Mouse (Mus musculus): ENCODE measurements around the gene A830018L16Rik. TPM values are rescaled to one million over a fixed set of nuclear protein-coding genes. Genes with fewer than 3 reads are reported as not detected.
"Not testable (repeated sequence)": the region's sequence is repeated elsewhere in the genome, so short reads cannot be mapped to it uniquely, and the experiment has no call there.

Gene A830018L16Rik
- polyA plus RNA-seq, 1 experiment, result 32.6 TPM

DNA sequence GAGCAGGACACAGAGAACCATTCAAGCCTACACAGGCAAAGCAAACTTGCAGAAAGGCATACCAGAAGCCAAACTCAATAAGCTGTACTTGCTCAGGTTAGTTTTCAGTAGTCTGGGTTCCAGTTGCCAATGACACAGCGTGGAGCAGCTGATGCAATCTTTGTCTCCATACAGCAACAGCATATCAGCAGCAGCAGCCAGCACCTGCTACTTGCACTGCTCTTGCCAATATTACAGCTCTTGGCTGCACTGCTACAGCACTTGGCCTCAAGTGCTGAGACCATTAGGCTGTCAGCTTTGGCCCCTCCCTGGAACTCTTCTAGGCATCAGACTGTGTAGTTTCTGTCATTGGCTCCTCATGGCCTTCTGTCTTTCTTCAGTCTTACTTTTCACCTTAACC lies 44.4 kb downstream of the A830018L16Rik start:
- Histone ChIP-seq H3K4me1 (ENCODE audit: control insufficient read depth, insufficient read depth, low read length) (no peaks in the 10 kb centered on the region), H3K4me3 (ENCODE audit: insufficient read depth, low read length) (no peak overlapping the region), H3K27ac (ENCODE audit: insufficient read depth, low read length) (no peak overlapping the region)
- TF ChIP-seq CTCF (IDR thresholded peaks at IDR 0.05; ENCODE audit: extremely low read depth, insufficient read depth, low read length), result no peak
- no peak for TF ChIP-seq POLR2A (IDR thresholded peaks at IDR 0.05; ENCODE audit: extremely low read depth, insufficient read depth, low read length)

DNA sequence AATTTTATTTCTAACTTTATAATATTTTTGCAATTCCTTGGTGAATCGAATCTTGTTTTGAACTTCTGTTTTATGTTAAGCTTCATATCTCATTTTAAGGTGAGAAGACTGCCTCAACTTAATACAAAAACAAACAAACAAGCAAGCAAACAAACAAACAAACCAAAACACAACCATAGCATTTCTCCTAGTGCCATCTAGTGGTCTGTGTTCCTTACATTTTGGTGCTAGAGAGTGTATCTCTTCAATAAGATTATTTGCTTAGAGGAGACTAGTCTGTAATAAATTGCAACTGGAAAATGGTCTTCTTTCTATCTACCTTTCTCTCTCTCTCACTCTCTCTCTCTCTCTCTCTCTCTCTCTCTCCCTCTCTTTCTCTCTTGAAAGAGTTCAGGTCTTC lies 52.4 kb downstream of the A830018L16Rik start:
- no peaks in the 10 kb centered on the region for H3K4me1 ChIP-seq (ENCODE audit: control insufficient read depth, insufficient read depth, low read length)
- H3K27ac ChIP-seq (ENCODE audit: insufficient read depth, low read length), result no peak overlapping the region
- H3K4me3 ChIP-seq (ENCODE audit: insufficient read depth, low read length), result no peak overlapping the region
- TF ChIP-seq CTCF (IDR thresholded peaks at IDR 0.05; ENCODE audit: extremely low read depth, insufficient read depth, low read length) (no peak), POLR2A (IDR thresholded peaks at IDR 0.05; ENCODE audit: extremely low read depth, insufficient read depth, low read length) (no peak)

DNA sequence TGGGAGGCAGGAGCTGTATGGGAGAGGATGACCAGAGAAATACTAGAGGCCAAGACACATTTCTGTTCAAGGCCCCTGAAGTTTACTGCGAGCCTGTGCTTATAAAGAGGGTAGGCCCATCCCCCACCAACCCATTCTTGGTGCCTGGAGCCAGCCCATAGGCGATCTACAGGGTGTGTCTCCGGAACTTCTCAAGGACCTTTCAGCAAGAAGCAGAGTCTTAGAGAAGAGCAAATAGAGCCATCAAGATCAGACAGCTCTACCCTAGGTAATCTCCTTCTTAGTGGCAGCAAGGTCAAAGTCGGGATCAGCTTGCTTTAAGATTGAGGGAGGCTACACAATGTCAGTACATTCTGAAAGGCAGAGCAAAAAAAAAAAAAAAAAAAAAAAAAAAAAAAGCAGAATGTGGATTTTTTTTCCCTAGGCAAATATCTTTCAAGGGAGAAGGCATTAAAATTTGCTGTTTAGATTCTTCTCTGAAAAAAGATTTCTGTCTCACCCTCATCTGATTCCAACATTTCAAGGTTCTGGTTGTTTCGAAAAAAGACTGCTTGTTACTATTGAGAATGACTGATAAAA lies 53.2 kb downstream of the A830018L16Rik start:
- TF ChIP-seq POLR2A (IDR thresholded peaks at IDR 0.05; ENCODE audit: extremely low read depth, insufficient read depth, low read length) (no peak), CTCF (IDR thresholded peaks at IDR 0.05; ENCODE audit: extremely low read depth, insufficient read depth, low read length) (no peak)
- no peak overlapping the region for H3K27ac ChIP-seq (ENCODE audit: insufficient read depth, low read length)
- H3K4me3 ChIP-seq (ENCODE audit: insufficient read depth, low read length), result no peak overlapping the region
- H3K4me1 ChIP-seq (ENCODE audit: control insufficient read depth, insufficient read depth, low read length), result no peaks in the 10 kb centered on the region

DNA sequence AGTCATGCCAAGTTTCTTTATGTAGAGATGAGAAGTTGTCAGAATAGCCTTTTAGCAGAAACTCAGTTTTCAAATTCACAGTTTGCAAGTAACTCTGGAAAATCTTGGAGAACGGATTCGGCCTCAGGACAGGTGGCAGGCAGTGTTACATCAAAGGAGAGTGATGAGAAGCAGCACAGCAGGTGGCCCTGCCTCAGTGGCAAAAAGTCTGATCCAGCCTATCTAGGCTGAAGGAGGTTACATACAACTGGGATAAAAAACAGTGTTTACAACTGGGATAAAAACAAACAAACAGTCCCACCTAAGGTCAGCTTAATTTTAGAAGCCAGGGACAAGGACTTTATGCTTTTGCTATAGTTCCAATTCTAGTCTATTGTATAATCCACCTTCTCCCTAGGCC lies 79.0 kb downstream of the A830018L16Rik start:
- TF ChIP-seq CTCF (IDR thresholded peaks at IDR 0.05; ENCODE audit: extremely low read depth, insufficient read depth, low read length) (no peak), POLR2A (IDR thresholded peaks at IDR 0.05; ENCODE audit: extremely low read depth, insufficient read depth, low read length) (no peak)
- H3K4me3 ChIP-seq (ENCODE audit: insufficient read depth, low read length), result no peak overlapping the region
- H3K27ac ChIP-seq (ENCODE audit: insufficient read depth, low read length), result no peak overlapping the region
- H3K4me1 ChIP-seq (ENCODE audit: control insufficient read depth, insufficient read depth, low read length), result no peaks in the 10 kb centered on the region

DNA sequence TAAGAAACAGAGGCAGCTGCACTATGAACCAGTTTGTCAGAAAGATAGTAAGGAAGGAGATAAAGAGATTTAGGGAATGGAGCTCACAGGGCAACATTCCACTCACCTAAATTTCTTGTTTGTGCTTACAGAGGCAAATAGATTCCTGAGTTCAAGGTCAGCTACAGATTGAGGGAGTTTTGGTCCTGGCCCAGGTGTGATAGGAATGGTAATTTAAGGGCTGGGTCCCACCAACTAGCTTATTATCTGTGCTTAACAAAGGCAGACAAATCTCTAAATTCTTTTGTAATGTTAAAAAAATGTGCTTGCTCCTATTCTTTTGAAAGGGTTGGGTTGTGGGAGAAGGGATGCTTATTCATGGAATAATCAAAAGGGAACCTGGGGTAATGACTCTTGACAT lies 87.7 kb downstream of the A830018L16Rik start:
- Histone ChIP-seq H3K27ac (ENCODE audit: insufficient read depth, low read length) (no peak overlapping the region), H3K4me3 (ENCODE audit: insufficient read depth, low read length) (no peak overlapping the region), H3K4me1 (ENCODE audit: control insufficient read depth, insufficient read depth, low read length) (no peaks in the 10 kb centered on the region)
- no peak for TF ChIP-seq POLR2A (IDR thresholded peaks at IDR 0.05; ENCODE audit: extremely low read depth, insufficient read depth, low read length)
- TF ChIP-seq CTCF (IDR thresholded peaks at IDR 0.05; ENCODE audit: extremely low read depth, insufficient read depth, low read length), result no peak

DNA sequence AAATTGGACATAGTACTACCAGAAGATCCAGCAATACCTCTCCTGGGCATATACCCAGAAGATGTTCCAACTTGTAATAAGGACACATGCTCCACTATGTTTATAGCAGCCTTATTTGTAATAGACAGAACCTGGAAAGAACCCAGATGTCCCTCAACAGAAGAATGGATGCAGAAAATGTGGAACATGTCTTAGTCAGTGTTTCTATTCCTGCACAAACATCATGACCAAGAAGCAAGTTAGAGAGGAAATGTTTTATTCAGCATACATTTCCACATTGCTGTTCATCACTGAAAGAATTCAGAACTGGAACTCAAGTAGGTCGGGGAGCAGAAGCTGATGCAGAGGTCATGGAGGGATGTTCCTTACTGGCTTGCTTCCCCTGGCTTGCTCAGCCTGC lies 135.9 kb downstream of the A830018L16Rik start:
- not testable (repeated sequence) for H3K27ac ChIP-seq (ENCODE audit: insufficient read depth, low read length); H3K4me1 ChIP-seq (ENCODE audit: control insufficient read depth, insufficient read depth, low read length); H3K4me3 ChIP-seq (ENCODE audit: insufficient read depth, low read length)

DNA sequence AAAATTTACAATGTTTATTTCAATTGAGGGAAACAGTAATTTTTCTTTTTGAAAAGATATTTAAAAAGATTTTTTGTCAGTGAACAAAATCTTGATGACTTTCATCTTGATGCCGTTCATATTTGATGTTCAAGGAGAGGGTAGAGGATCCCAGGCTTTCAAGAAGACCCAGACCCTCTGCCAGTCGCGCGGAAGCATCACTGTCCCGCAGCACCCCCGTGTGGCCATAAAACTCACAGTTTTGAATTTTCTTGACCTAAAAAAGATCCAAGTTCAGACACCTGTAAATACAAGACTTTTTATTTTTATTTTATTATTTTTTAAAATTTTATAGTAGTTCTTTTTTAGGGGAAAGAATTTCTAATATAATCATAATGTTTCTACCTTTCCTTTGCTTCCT lies 151.4 kb downstream of the A830018L16Rik start:
- Histone ChIP-seq H3K27ac (ENCODE audit: insufficient read depth, low read length) (no peak overlapping the region), H3K4me1 (ENCODE audit: control insufficient read depth, insufficient read depth, low read length) (peaks cover 2% of the 10 kb centered on the region; the same call in 1 of the 2 replicates), H3K4me3 (ENCODE audit: insufficient read depth, low read length) (no peak overlapping the region)
- TF ChIP-seq CTCF (IDR thresholded peaks at IDR 0.05; ENCODE audit: extremely low read depth, insufficient read depth, low read length) (peak; percentile 47), POLR2A (IDR thresholded peaks at IDR 0.05; ENCODE audit: extremely low read depth, insufficient read depth, low read length) (no peak)

DNA sequence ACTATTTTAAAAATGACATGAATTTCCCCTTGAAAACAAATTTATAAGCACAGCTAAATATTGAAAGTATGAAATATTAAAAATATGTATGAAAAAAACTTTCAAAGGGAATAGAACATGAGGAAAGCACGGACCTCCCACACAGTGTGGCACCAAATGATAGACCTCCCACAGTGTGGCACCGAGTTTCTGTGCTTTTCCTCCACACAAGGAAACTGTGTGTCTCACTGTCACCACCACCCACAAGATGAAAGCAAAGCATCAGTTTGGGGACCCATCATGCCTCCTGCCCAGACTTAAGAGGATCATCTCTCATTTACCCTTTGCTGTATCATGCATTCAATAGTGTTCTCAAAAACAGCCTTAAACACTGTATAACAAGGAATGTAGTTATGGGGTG lies 152.8 kb downstream of the A830018L16Rik start:
- H3K27ac ChIP-seq (ENCODE audit: insufficient read depth, low read length), result no peak overlapping the region
- no peak for TF ChIP-seq CTCF (IDR thresholded peaks at IDR 0.05; ENCODE audit: extremely low read depth, insufficient read depth, low read length)
- TF ChIP-seq POLR2A (IDR thresholded peaks at IDR 0.05; ENCODE audit: extremely low read depth, insufficient read depth, low read length), result no peak
- H3K4me1 ChIP-seq (ENCODE audit: control insufficient read depth, insufficient read depth, low read length), result peaks cover 2% of the 10 kb centered on the region; the same call in 1 of the 2 replicates
- no peak overlapping the region for H3K4me3 ChIP-seq (ENCODE audit: insufficient read depth, low read length)

DNA sequence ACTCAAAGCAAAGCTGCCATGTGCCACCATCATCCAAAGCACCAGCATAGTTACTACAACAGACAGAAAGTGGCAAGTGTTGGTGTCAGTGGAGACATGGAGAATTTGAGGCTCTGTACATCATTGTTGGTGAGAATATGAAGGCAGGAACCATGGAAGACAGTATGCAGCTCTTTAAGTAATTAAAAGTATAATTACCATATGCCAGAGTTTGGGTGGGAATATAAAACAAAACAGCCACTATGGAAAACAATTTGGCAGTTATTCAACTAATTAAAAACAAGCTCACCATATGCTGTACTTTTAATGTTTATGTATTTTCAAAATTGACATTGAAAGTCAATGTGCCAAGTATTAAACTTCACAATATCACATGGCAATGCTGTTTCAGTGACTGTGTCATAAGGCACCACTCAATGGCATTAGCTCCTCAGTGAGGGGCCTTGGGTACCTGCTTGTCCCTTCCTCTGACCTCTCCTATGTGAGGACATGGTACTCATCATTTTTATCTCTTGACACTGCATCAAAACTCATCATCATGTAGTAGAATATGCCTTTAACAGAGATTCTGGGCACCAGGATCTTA lies 153.5 kb downstream of the A830018L16Rik start:
- H3K4me1 ChIP-seq (ENCODE audit: control insufficient read depth, insufficient read depth, low read length), result peaks cover 2% of the 10 kb centered on the region; the same call in 1 of the 2 replicates
- H3K27ac ChIP-seq (ENCODE audit: insufficient read depth, low read length), result no peak overlapping the region
- no peak overlapping the region for H3K4me3 ChIP-seq (ENCODE audit: insufficient read depth, low read length)
- TF ChIP-seq CTCF (IDR thresholded peaks at IDR 0.05; ENCODE audit: extremely low read depth, insufficient read depth, low read length) (no peak), POLR2A (IDR thresholded peaks at IDR 0.05; ENCODE audit: extremely low read depth, insufficient read depth, low read length) (no peak)

DNA sequence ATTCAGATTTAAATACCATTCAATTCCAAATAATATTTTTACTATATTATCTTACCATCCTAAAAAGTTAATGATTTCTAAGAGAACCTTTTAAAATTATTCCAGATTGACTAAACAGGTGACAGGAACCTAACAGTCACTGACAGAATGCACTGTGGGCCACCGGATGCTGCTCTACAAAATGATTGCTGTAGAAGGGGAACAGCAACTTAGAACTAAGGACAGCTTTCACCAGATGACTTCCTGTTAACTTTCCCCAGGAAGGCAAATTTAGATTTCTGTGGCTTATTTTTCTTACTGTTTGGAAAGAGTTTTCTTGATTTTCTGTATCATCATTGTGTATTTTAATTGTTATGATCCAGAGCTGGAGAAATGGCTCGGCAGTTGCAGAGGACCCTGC lies 156.4 kb downstream of the A830018L16Rik start:
- Histone ChIP-seq H3K4me3 (ENCODE audit: insufficient read depth, low read length) (no peak overlapping the region), H3K4me1 (ENCODE audit: control insufficient read depth, insufficient read depth, low read length) (peaks cover 2% of the 10 kb centered on the region; the same call in 1 of the 2 replicates), H3K27ac (ENCODE audit: insufficient read depth, low read length) (no peak overlapping the region)
- TF ChIP-seq POLR2A (IDR thresholded peaks at IDR 0.05; ENCODE audit: extremely low read depth, insufficient read depth, low read length) (no peak), CTCF (IDR thresholded peaks at IDR 0.05; ENCODE audit: extremely low read depth, insufficient read depth, low read length) (no peak)
